Mouse (Mus musculus): ENCODE data around the gene Tmem259. TPM values are rescaled to one million over a fixed set of nuclear protein-coding genes. Genes with fewer than 3 reads are reported as not detected.

The Tmem259 gene
- polyA plus RNA-seq, 1 experiment = 262 TPM

DNA sequence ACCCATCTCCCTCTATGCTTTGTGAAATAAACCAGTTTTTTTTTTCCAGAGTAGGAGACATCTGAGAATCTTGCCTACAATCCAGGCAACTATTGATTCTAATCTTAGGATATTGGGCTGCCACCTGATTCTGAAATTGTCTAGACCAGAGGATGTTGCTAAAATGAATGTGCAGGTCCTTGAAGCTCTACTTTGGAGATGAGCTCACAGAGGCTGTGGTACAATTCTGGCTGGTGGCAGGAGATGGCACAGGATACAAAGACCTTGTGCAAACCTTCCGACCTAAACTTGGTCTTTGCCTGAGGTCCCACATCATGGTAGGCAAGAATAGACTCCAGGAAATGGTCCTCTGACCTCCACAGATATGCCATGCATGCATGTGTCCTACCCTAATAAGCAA, 11.5 kb upstream of the Tmem259 start:
- no peaks in the 10 kb centered on the region for H3K27me3 ChIP-seq (replicated peaks; ENCODE audit: control insufficient read depth, insufficient read depth, low read length)
- 67% methylated on average over 1 of the region's 1 CpGs for WGBS
- H3K36me3 ChIP-seq (ENCODE audit: control insufficient read depth, insufficient read depth, low read length) = no peaks in the 10 kb centered on the region
- H3K4me1 ChIP-seq (ENCODE audit: control insufficient read depth, insufficient read depth, low read length) = no peaks in the 10 kb centered on the region
- DNase-seq = no peak
- H3K27ac ChIP-seq (ENCODE audit: insufficient read depth, low read depth, low read length) = no peak overlapping the region
- TF ChIP-seq POLR2A (IDR thresholded peaks at IDR 0.05; ENCODE audit: low read depth, low read length) (no peak), CTCF (conservative IDR thresholded peaks at IDR 0.05; ENCODE audit: insufficient read depth, insufficient read length, low read depth, low read length) (no peak)
- no peak overlapping the region for H3K4me3 ChIP-seq (ENCODE audit: insufficient read depth, low read depth, low read length)

DNA sequence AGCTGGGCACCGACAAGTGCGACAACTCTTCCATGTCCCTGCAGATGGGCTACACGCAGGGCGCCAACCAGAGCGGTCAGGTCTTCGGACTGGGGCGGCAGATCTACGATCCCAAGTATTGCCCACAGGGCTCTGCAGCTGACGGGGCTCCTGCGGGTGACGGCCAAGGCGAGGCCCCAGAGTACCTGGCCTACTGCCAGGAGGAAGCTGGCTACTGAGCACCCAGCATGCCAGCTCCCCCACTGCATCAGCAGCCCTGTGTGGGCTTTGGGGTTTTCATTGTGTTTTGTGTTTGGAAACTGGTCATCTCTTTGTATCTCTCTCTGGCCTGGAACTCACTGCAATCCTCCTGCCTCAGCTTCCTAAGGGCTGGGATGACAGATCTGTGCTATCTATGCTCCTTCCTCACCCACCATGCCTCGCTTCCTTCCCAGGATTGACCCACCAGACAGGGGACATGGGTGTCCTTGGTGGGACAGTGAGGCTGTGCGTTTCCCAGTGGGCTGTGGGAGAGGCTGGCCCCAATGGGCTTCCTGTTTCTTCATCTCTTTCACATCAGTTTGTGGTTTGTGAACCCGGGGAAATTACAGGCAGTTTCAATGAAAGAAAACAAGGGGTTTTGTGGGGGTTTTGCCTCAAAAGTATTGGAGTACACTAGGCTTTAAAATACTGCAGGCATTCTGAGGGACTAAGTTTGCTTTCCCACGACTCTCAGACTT, 10.4 kb upstream of the Tmem259 start:
- WGBS = 60% methylated on average over 16 of the region's 16 CpGs
- Histone ChIP-seq H3K36me3 (ENCODE audit: control insufficient read depth, insufficient read depth, low read length) (no peaks in the 10 kb centered on the region), H3K27ac (ENCODE audit: insufficient read depth, low read depth, low read length) (no peak overlapping the region), H3K4me1 (ENCODE audit: control insufficient read depth, insufficient read depth, low read length) (no peaks in the 10 kb centered on the region), H3K27me3 (replicated peaks; ENCODE audit: control insufficient read depth, insufficient read depth, low read length) (no peaks in the 10 kb centered on the region), H3K4me3 (ENCODE audit: insufficient read depth, low read depth, low read length) (no peak overlapping the region)
- TF ChIP-seq POLR2A (IDR thresholded peaks at IDR 0.05; ENCODE audit: low read depth, low read length) (no peak), CTCF (conservative IDR thresholded peaks at IDR 0.05; ENCODE audit: insufficient read depth, insufficient read length, low read depth, low read length) (no peak)
- DNase-seq = peak; percentile 50

DNA sequence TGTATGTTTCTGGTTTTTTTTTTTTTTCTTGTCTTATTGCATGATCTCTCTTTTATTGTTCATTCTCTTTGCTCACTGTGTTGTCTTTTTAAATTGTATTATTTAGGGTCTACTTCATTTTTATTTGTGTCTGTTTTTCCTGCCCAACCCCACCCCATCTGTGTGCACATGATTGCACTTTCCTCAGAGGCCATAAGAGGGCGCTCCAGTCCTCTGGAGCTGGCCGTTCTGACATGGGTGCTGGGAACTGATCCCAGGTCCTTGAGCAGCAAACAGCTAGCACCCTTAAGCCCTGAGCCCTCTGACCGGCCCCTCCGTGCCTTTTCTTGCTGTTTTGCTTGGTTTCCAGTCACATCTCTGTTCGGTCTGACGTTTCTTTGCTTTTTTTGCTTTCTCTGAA, 7.4 kb upstream of the Tmem259 start:
- Histone ChIP-seq H3K27me3 (replicated peaks; ENCODE audit: control insufficient read depth, insufficient read depth, low read length) (no peaks in the 10 kb centered on the region), H3K27ac (ENCODE audit: insufficient read depth, low read depth, low read length) (no peak overlapping the region), H3K4me1 (ENCODE audit: control insufficient read depth, insufficient read depth, low read length) (peaks cover 6% of the 10 kb centered on the region), H3K4me3 (ENCODE audit: insufficient read depth, low read depth, low read length) (no peak overlapping the region), H3K36me3 (ENCODE audit: control insufficient read depth, insufficient read depth, low read length) (no peaks in the 10 kb centered on the region)
- no peak for DNase-seq
- TF ChIP-seq POLR2A (IDR thresholded peaks at IDR 0.05; ENCODE audit: low read depth, low read length) = no peak
- 0 out of 2 replicates have a peak, but pooled peaks have one; percentile 10 for TF ChIP-seq CTCF (conservative IDR thresholded peaks at IDR 0.05; ENCODE audit: insufficient read depth, insufficient read length, low read depth, low read length)
- 92% methylated on average over 6 of the region's 6 CpGs for WGBS

- TF ChIP-seq POLR2A (IDR thresholded peaks at IDR 0.05; ENCODE audit: low read depth, low read length) = no peak
- TF ChIP-seq CTCF (conservative IDR thresholded peaks at IDR 0.05; ENCODE audit: insufficient read depth, insufficient read length, low read depth, low read length) = no peak
- WGBS = 73% methylated on average over 12 of the region's 12 CpGs
- H3K27ac ChIP-seq (ENCODE audit: insufficient read depth, low read depth, low read length) = no peak overlapping the region
- no peaks in the 10 kb centered on the region for H3K36me3 ChIP-seq (ENCODE audit: control insufficient read depth, insufficient read depth, low read length)
- H3K4me3 ChIP-seq (ENCODE audit: insufficient read depth, low read depth, low read length) = no peak overlapping the region
- no peaks in the 10 kb centered on the region for H3K27me3 ChIP-seq (replicated peaks; ENCODE audit: control insufficient read depth, insufficient read depth, low read length)
- no peak for DNase-seq
- peaks cover 9% of the 10 kb centered on the region for H3K4me1 ChIP-seq (ENCODE audit: control insufficient read depth, insufficient read depth, low read length)
These were observed 7.0 kb upstream of the Tmem259 start for GRCm38 (mm10) chr10:79991099-79991498.

- peak overlapping the region; percentile 73 for H3K4me3 ChIP-seq (ENCODE audit: insufficient read depth, low read depth, low read length)
- H3K4me1 ChIP-seq (ENCODE audit: control insufficient read depth, insufficient read depth, low read length) = peaks cover 15% of the 10 kb centered on the region
- no peak for DNase-seq
These were observed 5.7 kb upstream of the Tmem259 start for GRCm38 (mm10) chr10:79989870-79990269.

DNA sequence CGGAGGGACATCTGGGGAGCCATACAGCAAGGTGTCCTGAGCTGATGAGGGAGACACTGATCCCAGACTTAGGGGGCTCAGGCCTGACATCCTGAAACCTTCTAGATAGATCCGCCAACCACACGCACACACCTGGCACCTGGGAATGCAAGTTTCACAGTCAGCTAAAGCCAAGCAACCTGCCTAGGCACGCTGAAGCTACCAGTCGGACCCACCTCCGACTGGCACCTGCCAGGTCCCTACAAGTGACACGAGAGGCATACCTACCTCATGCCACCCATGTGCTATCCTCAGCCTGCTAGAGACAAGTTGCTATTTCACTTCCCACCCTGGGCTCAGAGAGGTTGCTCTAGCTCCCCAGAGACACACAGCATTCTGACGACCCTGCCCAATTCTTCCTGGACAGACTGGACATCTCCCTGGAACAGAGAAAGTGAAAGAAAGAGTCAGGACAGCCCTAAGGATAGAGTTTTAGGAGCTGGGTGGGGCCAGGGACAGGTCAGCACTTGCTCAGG, 5.2 kb upstream of the Tmem259 start:
- DNase-seq = no peak
- TF ChIP-seq POLR2A (IDR thresholded peaks at IDR 0.05; ENCODE audit: low read depth, low read length) = no peak
- no peak for TF ChIP-seq CTCF (conservative IDR thresholded peaks at IDR 0.05; ENCODE audit: insufficient read depth, insufficient read length, low read depth, low read length)
- Histone ChIP-seq H3K4me1 (ENCODE audit: control insufficient read depth, insufficient read depth, low read length) (peaks cover 15% of the 10 kb centered on the region), H3K27ac (ENCODE audit: insufficient read depth, low read depth, low read length) (peak overlapping the region; percentile 44; the same call in 1 of the 2 replicates), H3K4me3 (ENCODE audit: insufficient read depth, low read depth, low read length) (peak overlapping the region; percentile 73), H3K27me3 (replicated peaks; ENCODE audit: control insufficient read depth, insufficient read depth, low read length) (no peaks in the 10 kb centered on the region), H3K36me3 (ENCODE audit: control insufficient read depth, insufficient read depth, low read length) (no peaks in the 10 kb centered on the region)
- WGBS = 43% methylated on average over 8 of the region's 8 CpGs

More at GRCm38 (mm10) chr10:79989870-79990269, 5.7 kb upstream of the Tmem259 start:
- Histone ChIP-seq H3K27ac (ENCODE audit: insufficient read depth, low read depth, low read length) (peak overlapping the region; percentile 44; the same call in 1 of the 2 replicates), H3K27me3 (replicated peaks; ENCODE audit: control insufficient read depth, insufficient read depth, low read length) (no peaks in the 10 kb centered on the region), H3K36me3 (ENCODE audit: control insufficient read depth, insufficient read depth, low read length) (no peaks in the 10 kb centered on the region)
- no peak for TF ChIP-seq CTCF (conservative IDR thresholded peaks at IDR 0.05; ENCODE audit: insufficient read depth, insufficient read length, low read depth, low read length)
- no peak for TF ChIP-seq POLR2A (IDR thresholded peaks at IDR 0.05; ENCODE audit: low read depth, low read length)
- 13% methylated on average over 15 of the region's 15 CpGs for WGBS

- Histone ChIP-seq H3K27me3 (replicated peaks; ENCODE audit: control insufficient read depth, insufficient read depth, low read length) (no peaks in the 10 kb centered on the region), H3K27ac (ENCODE audit: insufficient read depth, low read depth, low read length) (peak within 1 kb of the TSS; percentile 84), H3K36me3 (ENCODE audit: control insufficient read depth, insufficient read depth, low read length) (no peaks in the 10 kb centered on the region), H3K4me3 (ENCODE audit: insufficient read depth, low read depth, low read length) (peak within 1 kb of the TSS; percentile 73), H3K4me1 (ENCODE audit: control insufficient read depth, insufficient read depth, low read length) (peaks cover 15% of the 10 kb centered on the region)
- peak; percentile 76 for DNase-seq
- WGBS = 2% methylated on average over 59 of the region's 59 CpGs
- TF ChIP-seq POLR2A (IDR thresholded peaks at IDR 0.05; ENCODE audit: low read depth, low read length) = no peak
- no peak for TF ChIP-seq CTCF (conservative IDR thresholded peaks at IDR 0.05; ENCODE audit: insufficient read depth, insufficient read length, low read depth, low read length)
These were observed 4.6 kb upstream of the Tmem259 start, which contains the start of gene Cnn2 for GRCm38 (mm10) chr10:79988506-79989271. Cnn2 (plus strand) TSS chr10:79988584.
